Mouse (Mus musculus) telencephalon, adult 2 months (tissue): ENCODE measurements around the gene 1700020N01Rik.

Source experiments
- DNase-seq: peaks from one replicate; pipeline ENCODE4 v3.0.0-alpha.2; 2011; ENCODE audit warnings: low read depth, low spot score

Gene 1700020N01Rik

GRCm38 (mm10) chr10:21604476-21604875, 11.5 kb downstream of the 1700020N01Rik start:
- DNase-seq, result peak; percentile 40

- peak; percentile 53 for DNase-seq
Measured at GRCm38 (mm10) chr10:21605011-21605571, 12.1 kb downstream of the 1700020N01Rik start.

GRCm38 (mm10) chr10:21605601-21606000, 12.7 kb downstream of the 1700020N01Rik start:
- DNase-seq, result peak; percentile 69

- DNase-seq, result no peak
Measured at GRCm38 (mm10) chr10:21606931-21607330, 14.0 kb downstream of the 1700020N01Rik start.

GRCm38 (mm10) chr10:21609583-21609982, 16.6 kb downstream of the 1700020N01Rik start:
- DNase-seq, result peak; percentile 44

GRCm38 (mm10) chr10:21613021-21613860, 20.3 kb downstream of the 1700020N01Rik start:
- no peak for DNase-seq

GRCm38 (mm10) chr10:21614520-21614919, 21.6 kb downstream of the 1700020N01Rik start:
- DNase-seq, result no peak

- DNase-seq, result no peak
Measured at GRCm38 (mm10) chr10:21618745-21619508, 26.0 kb downstream of the 1700020N01Rik start.

- DNase-seq, result no peak
Measured at GRCm38 (mm10) chr10:21622065-21622464, 29.1 kb downstream of the 1700020N01Rik start.

- DNase-seq, result peak; percentile 38
Measured at GRCm38 (mm10) chr10:21628555-21628954, 35.6 kb downstream of the 1700020N01Rik start.

- DNase-seq, result no peak
Measured at GRCm38 (mm10) chr10:21629031-21629740, 36.2 kb downstream of the 1700020N01Rik start.

GRCm38 (mm10) chr10:21631481-21631880, 38.5 kb downstream of the 1700020N01Rik start:
- DNase-seq, result no peak

GRCm38 (mm10) chr10:21632687-21633086, 39.7 kb downstream of the 1700020N01Rik start:
- DNase-seq, result no peak

GRCm38 (mm10) chr10:21635988-21636710, 43.2 kb downstream of the 1700020N01Rik start:
- DNase-seq, result no peak

- DNase-seq, result peak; percentile 74
Measured at GRCm38 (mm10) chr10:21636711-21637081, 43.8 kb downstream of the 1700020N01Rik start.

- peak; percentile 24 for DNase-seq
Measured at GRCm38 (mm10) chr10:21651388-21651787, 58.4 kb downstream of the 1700020N01Rik start.

- DNase-seq, result peak; percentile 83
Measured at GRCm38 (mm10) chr10:21652426-21653345, 59.7 kb downstream of the 1700020N01Rik start.

GRCm38 (mm10) chr10:21653469-21653868, 60.5 kb downstream of the 1700020N01Rik start:
- DNase-seq, result no peak

GRCm38 (mm10) chr10:21659576-21660246, 66.8 kb downstream of the 1700020N01Rik start:
- peak; percentile 83 for DNase-seq
